Mouse (Mus musculus) E14TG2a.4 (cell line): ENCODE results near the gene Gm20388.

ENCODE experiments used
- H3K27me3 ChIP-seq: 2 replicates; pipeline ENCODE4 v1.6.1; 2014; ENCODE audit warnings: low read length, control low read depth; ENCODE audit not compliant: insufficient read depth
- H3K36me3 ChIP-seq: 2 replicates; pipeline ENCODE4 v1.6.1; 2014; ENCODE audit warnings: low read length, control low read depth; ENCODE audit not compliant: insufficient read depth
- H3K4me1 ChIP-seq: replicated peaks from 2 replicates; pipeline ENCODE4 v1.6.1; 2014; ENCODE audit warnings: low read depth, low read length, control low read depth
- H3K4me3 ChIP-seq: replicated peaks from 2 replicates; pipeline ENCODE4 v1.5.1; 2014; ENCODE audit warnings: mild to moderate bottlenecking, low read length
- H3K9me3 ChIP-seq: 2 replicates; pipeline ENCODE4 v1.6.1; 2014; ENCODE audit warnings: low read length, control low read depth
- CTCF ChIP-seq: conservative IDR thresholded peaks from 2 replicates; pipeline ENCODE4 v1.5.1; 2014; ENCODE audit warnings: low read length
- NANOG ChIP-seq: IDR thresholded peaks from 2 replicates; pipeline ENCODE4 v1.6.1; 2014; ENCODE audit warnings: borderline replicate concordance, low read length, mixed read lengths
- POU5F1 ChIP-seq: IDR thresholded peaks from 2 replicates; pipeline ENCODE4 v1.6.1; 2014; ENCODE audit warnings: low read length, borderline replicate concordance

Gm20388 gene

GRCm38 (mm10) chr8:124239350-124239749 is 4328.7 kb downstream of the Gm20388 start:
- Histone ChIP-seq H3K27me3 (no peaks in the 10 kb centered on the region), H3K36me3 (peaks cover 31% of the 10 kb centered on the region), H3K4me3 (no peak overlapping the region), H3K4me1 (peaks cover 76% of the 10 kb centered on the region), H3K9me3 (peaks cover 13% of the 10 kb centered on the region)
- no peak for TF ChIP-seq NANOG
- TF ChIP-seq POU5F1: no peak
- no peak for TF ChIP-seq CTCF

GRCm38 (mm10) chr8:124240932-124241331 is 4330.3 kb downstream of the Gm20388 start:
- Histone ChIP-seq H3K4me1 (peaks cover 61% of the 10 kb centered on the region), H3K4me3 (no peak overlapping the region)
- no peak for TF ChIP-seq CTCF
- no peak for TF ChIP-seq NANOG

GRCm38 (mm10) chr8:124242208-124242607 is 4331.6 kb downstream of the Gm20388 start:
- no peaks in the 10 kb centered on the region for H3K27me3 ChIP-seq
- TF ChIP-seq POU5F1: no peak
- peaks cover 13% of the 10 kb centered on the region for H3K9me3 ChIP-seq
- peaks cover 48% of the 10 kb centered on the region for H3K4me1 ChIP-seq
- H3K36me3 ChIP-seq: peaks cover 56% of the 10 kb centered on the region
- no peak overlapping the region for H3K4me3 ChIP-seq

More at GRCm38 (mm10) chr8:124240932-124241331, 4330.3 kb downstream of the Gm20388 start:
- Histone ChIP-seq H3K36me3 (peaks cover 46% of the 10 kb centered on the region), H3K27me3 (no peaks in the 10 kb centered on the region), H3K9me3 (peaks cover 13% of the 10 kb centered on the region)

- Histone ChIP-seq H3K4me1 (peaks cover 41% of the 10 kb centered on the region), H3K4me3 (no peak overlapping the region), H3K27me3 (no peaks in the 10 kb centered on the region), H3K36me3 (peaks cover 57% of the 10 kb centered on the region), H3K9me3 (peaks cover 13% of the 10 kb centered on the region)
- TF ChIP-seq POU5F1: no peak
- no peak for TF ChIP-seq NANOG
- no peak for TF ChIP-seq CTCF
These were observed 4332.3 kb downstream of the Gm20388 start for GRCm38 (mm10) chr8:124242913-124243312.

GRCm38 (mm10) chr8:124247581-124247980 is 4336.9 kb downstream of the Gm20388 start:
- H3K36me3 ChIP-seq: peaks cover 46% of the 10 kb centered on the region
- no peak for TF ChIP-seq CTCF
- TF ChIP-seq POU5F1: no peak
- no peak for TF ChIP-seq NANOG
- no peaks in the 10 kb centered on the region for H3K27me3 ChIP-seq

GRCm38 (mm10) chr8:124248688-124249087 is 4338.0 kb downstream of the Gm20388 start:
- no peaks in the 10 kb centered on the region for H3K27me3 ChIP-seq
- no peak for TF ChIP-seq POU5F1
- no peak for TF ChIP-seq NANOG
- no peak for TF ChIP-seq CTCF
- peaks cover 6% of the 10 kb centered on the region for H3K9me3 ChIP-seq
- no peak overlapping the region for H3K4me3 ChIP-seq
- peaks cover 39% of the 10 kb centered on the region for H3K36me3 ChIP-seq
- no peaks in the 10 kb centered on the region for H3K4me1 ChIP-seq

More at GRCm38 (mm10) chr8:124247581-124247980, 4336.9 kb downstream of the Gm20388 start:
- Histone ChIP-seq H3K4me3 (no peak overlapping the region), H3K9me3 (peaks cover 13% of the 10 kb centered on the region), H3K4me1 (no peaks in the 10 kb centered on the region)

- Histone ChIP-seq H3K36me3 (peaks cover 29% of the 10 kb centered on the region), H3K27me3 (no peaks in the 10 kb centered on the region), H3K9me3 (peaks cover 12% of the 10 kb centered on the region), H3K4me1 (no peaks in the 10 kb centered on the region), H3K4me3 (no peak overlapping the region)
- TF ChIP-seq POU5F1 (no peak), CTCF (no peak), NANOG (no peak)
These were observed 4339.6 kb downstream of the Gm20388 start for GRCm38 (mm10) chr8:124250255-124250654.

GRCm38 (mm10) chr8:124250785-124251184 is 4340.1 kb downstream of the Gm20388 start:
- TF ChIP-seq CTCF (no peak), POU5F1 (no peak), NANOG (no peak)
- H3K4me3 ChIP-seq: no peak overlapping the region
- peaks cover 27% of the 10 kb centered on the region for H3K36me3 ChIP-seq
- H3K27me3 ChIP-seq: no peaks in the 10 kb centered on the region
- H3K9me3 ChIP-seq: peaks cover 12% of the 10 kb centered on the region
- H3K4me1 ChIP-seq: no peaks in the 10 kb centered on the region; the same call in 1 of the 2 replicates

GRCm38 (mm10) chr8:124252533-124252950 is 4341.9 kb downstream of the Gm20388 start:
- TF ChIP-seq NANOG (no peak), POU5F1 (no peak), CTCF (no peak)
- H3K4me3 ChIP-seq: no peak overlapping the region
- peaks cover 14% of the 10 kb centered on the region for H3K36me3 ChIP-seq
- H3K9me3 ChIP-seq: peaks cover 12% of the 10 kb centered on the region
- no peaks in the 10 kb centered on the region for H3K27me3 ChIP-seq
- H3K4me1 ChIP-seq: peaks cover 16% of the 10 kb centered on the region
